Mouse (Mus musculus): ENCODE data around the gene March5. TPM values are rescaled to one million over a fixed set of nuclear protein-coding genes. Genes with fewer than 3 reads are reported as not detected.
"Not testable (repeated sequence)": the region's sequence is repeated elsewhere in the genome, so short reads cannot be mapped to it uniquely, and the experiment has no call there.

March5 gene
- 10 to 100 TPM; 84.7 to 88.2 TPM for total RNA-seq (2021)

- peak; percentile 76 to 81 for DNase-seq (ENCODE audit: extremely low spot score in 1 of 2, low spot score in 1 of 2)
Measured at GRCm38 (mm10) chr19:37207303-37208175, at the start of gene March5. Gene March5 (plus strand): TSS chr19:37207543.

- DNase-seq (ENCODE audit: extremely low spot score in 1 of 2, low spot score in 1 of 2) = no peak
Measured at GRCm38 (mm10) chr19:37172096-37172495, 35.2 kb upstream of the March5 start.

GRCm38 (mm10) chr19:37172566-37173130, 34.7 kb upstream of the March5 start:
- no peak for DNase-seq (ENCODE audit: extremely low spot score in 1 of 2, low spot score in 1 of 2)

- no peak for DNase-seq (ENCODE audit: extremely low spot score in 1 of 2, low spot score in 1 of 2)
Measured at GRCm38 (mm10) chr19:37173331-37174115, 33.8 kb upstream of the March5 start.

- peak; percentile 24 to 63 for DNase-seq (ENCODE audit: extremely low spot score in 1 of 2, low spot score in 1 of 2)
Measured at GRCm38 (mm10) chr19:37174116-37174715, 33.1 kb upstream of the March5 start.

- DNase-seq (ENCODE audit: extremely low spot score in 1 of 2, low spot score in 1 of 2) = peak; percentile 42 to 58
Measured at GRCm38 (mm10) chr19:37174716-37175435, 32.5 kb upstream of the March5 start.

GRCm38 (mm10) chr19:37175436-37175805, 31.9 kb upstream of the March5 start:
- no peak for DNase-seq (ENCODE audit: extremely low spot score in 1 of 2, low spot score in 1 of 2)

GRCm38 (mm10) chr19:37175919-37176318, 31.4 kb upstream of the March5 start:
- no peak for DNase-seq (ENCODE audit: extremely low spot score in 1 of 2, low spot score in 1 of 2)

- no peak for DNase-seq (ENCODE audit: extremely low spot score in 1 of 2, low spot score in 1 of 2)
Measured at GRCm38 (mm10) chr19:37176879-37177462, 30.4 kb upstream of the March5 start.

GRCm38 (mm10) chr19:37177819-37178708, 29.3 kb upstream of the March5 start:
- DNase-seq (ENCODE audit: extremely low spot score in 1 of 2, low spot score in 1 of 2) = peak in 1 of 2 experiments; percentile 55

- DNase-seq (ENCODE audit: extremely low spot score in 1 of 2, low spot score in 1 of 2) = no peak
Measured at GRCm38 (mm10) chr19:37188366-37188948, 18.9 kb upstream of the March5 start.

- DNase-seq (ENCODE audit: extremely low spot score in 1 of 2, low spot score in 1 of 2) = no peak
Measured at GRCm38 (mm10) chr19:37192475-37193058, 14.8 kb upstream of the March5 start.

GRCm38 (mm10) chr19:37198165-37198880, 9.0 kb upstream of the March5 start:
- DNase-seq (ENCODE audit: extremely low spot score in 1 of 2, low spot score in 1 of 2) = no peak

- DNase-seq (ENCODE audit: extremely low spot score in 1 of 2, low spot score in 1 of 2) = no peak
Measured at GRCm38 (mm10) chr19:37199889-37200288, 7.5 kb upstream of the March5 start.

- no peak for DNase-seq (ENCODE audit: extremely low spot score in 1 of 2, low spot score in 1 of 2)
Measured at GRCm38 (mm10) chr19:37203371-37203770, 4.0 kb upstream of the March5 start.

- not testable (repeated sequence) for DNase-seq (ENCODE audit: extremely low spot score in 1 of 2, low spot score in 1 of 2)
Measured at GRCm38 (mm10) chr19:37205155-37205554, 2.2 kb upstream of the March5 start.

- peak; percentile 34 to 59 for DNase-seq (ENCODE audit: extremely low spot score in 1 of 2, low spot score in 1 of 2)
Measured at GRCm38 (mm10) chr19:37206641-37207302, 571 bp upstream of the March5 start.

Measured in layer of hippocampus, postnatal 25 days (tissue).